9 mouse cellular contexts compared by ENCODE assay signal in the genomic region with DNA sequence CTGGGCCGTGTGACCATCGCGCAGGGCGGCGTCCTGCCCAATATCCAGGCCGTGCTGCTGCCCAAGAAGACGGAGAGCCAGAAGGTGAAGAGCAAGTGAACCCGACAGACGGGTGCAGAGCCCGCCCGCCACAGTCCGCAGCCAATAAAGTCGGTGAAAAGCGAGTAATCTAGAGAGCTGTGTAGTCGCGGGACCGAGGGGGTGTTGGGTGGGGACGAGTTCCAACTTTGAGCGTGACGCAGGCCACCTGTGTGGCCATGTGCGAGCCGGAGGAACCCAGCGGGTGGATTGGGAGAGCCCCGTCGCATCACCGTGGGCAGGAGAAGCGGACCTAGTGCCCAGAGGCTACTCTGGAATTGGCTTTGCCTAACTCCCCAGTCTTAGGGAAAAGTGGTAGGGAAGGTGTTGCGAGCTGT. TPM values are rescaled to one million over a fixed set of nuclear protein-coding genes. Genes with fewer than 3 reads are reported as not detected.
DNase-seq lines count a peak whose midpoint lies in the region; ATAC-seq lines count a peak whose summit lies in the region.
"Had no signal": no experiment of that assay in that cellular context is flagged by ENCODE, and none has a peak within 500 bp of the region (broad histone marks: within the 10 kb centered on the region; RNA-seq: fewer than 3 reads in every experiment).

No protein-coding gene starts in this region.

- under 1% methylated on average over 28 of the region's 28 CpGs for WGBS in heart, embryonic 13.5 days

- DNase-seq in adrenal gland, adult 18-20 months (ENCODE audit: low spot score in 2 of 2), result peak; percentile 35 to 50
- no peak for DNase-seq in adrenal gland, postnatal 4 days (ENCODE audit: low spot score in 2 of 2)
- peak; percentile 62 for DNase-seq in CD4-positive helper T cell, adult 2 months (ENCODE audit: low read depth, low spot score)
- DNase-seq in layer of hippocampus, postnatal 25 days (ENCODE audit: extremely low spot score in 1 of 2, low spot score in 1 of 2), result peak; percentile 24 to 32
- DNase-seq in spleen, postnatal 14 days (ENCODE audit: low spot score in 2 of 2), result peak; percentile 26 to 43

- peak overlapping the region; percentile 56 for H3K27ac ChIP-seq in heart, embryonic 13.5 days (replicated peaks)

- peak overlapping the region; percentile 86 for H3K9ac ChIP-seq in heart, embryonic 13.5 days

- no peaks in the 10 kb centered on the region for H3K27me3 ChIP-seq in heart, embryonic 13.5 days (replicated peaks)
- no peaks in the 10 kb centered on the region for H3K27me3 ChIP-seq in megakaryocyte, embryonic 14.5 days (replicated peaks)

- peaks cover 33% of the 10 kb centered on the region for H3K4me1 ChIP-seq in heart, embryonic 13.5 days
- H3K4me1 ChIP-seq in megakaryocyte, embryonic 14.5 days, result peaks cover 64% of the 10 kb centered on the region

- 0 out of 2 replicates have a peak, but pooled peaks have one; percentile 4 for ATAC-seq in common myeloid progenitor, adult 5-6 weeks (replicated peaks; ENCODE audit: low read depth, poor library complexity, severe bottlenecking)
- peak; percentile 2; the same call in 1 of the 2 replicates for ATAC-seq in heart, embryonic 13.5 days (ENCODE audit: extremely low read depth, insufficient number of reproducible peaks, low FRiP score, low TSS enrichment)

- H3K4me3 ChIP-seq in heart, embryonic 13.5 days, result peak overlapping the region; percentile 79
- H3K4me3 ChIP-seq in megakaryocyte, embryonic 14.5 days (replicated peaks), result peak overlapping the region; percentile 94

- peak overlapping the region; percentile 99 for H3K4me2 ChIP-seq in heart, embryonic 13.5 days

- no peaks in the 10 kb centered on the region for H3K9me3 ChIP-seq in heart, embryonic 13.5 days
- no peaks in the 10 kb centered on the region for H3K9me3 ChIP-seq in megakaryocyte, embryonic 14.5 days

- H3K36me3 ChIP-seq in heart, embryonic 13.5 days, result peaks cover 21% of the 10 kb centered on the region
- H3K36me3 ChIP-seq in megakaryocyte, embryonic 14.5 days (replicated peaks; ENCODE audit: low read length), result peaks cover 41% of the 10 kb centered on the region

RNA-seq across cellular contexts. Expression of gene H2afj, which starts 0.6 kb away (rescaled TPM):
- 100 to 1,000 TPM; 104 to 207 TPM for total RNA-seq in adrenal gland, adult 18-20 months (2021)
- 10 to 100 TPM; 91.9 to 95.8 TPM for total RNA-seq in adrenal gland, postnatal 4 days (2021)
- total RNA-seq in common myeloid progenitor, adult 5-6 weeks (2017), result 36.6 and 48.8 TPM in 2 replicates
- polyA plus RNA-seq in heart, embryonic 13.5 days (2015; fragmentation: Nextera tagmentation; extraction: Ambion mirVana), result 75.2 and 81.2 TPM in 2 replicates
- total RNA-seq in layer of hippocampus, postnatal 25 days (2021), result 10 to 100 TPM; 80.0 to 81.9 TPM
- 439 and 1,079 TPM in 2 replicates for polyA plus RNA-seq in megakaryocyte, embryonic 14.5 days (2012; ENCODE audit: insufficient read depth, low replicate concordance)

RNA-seq across cellular contexts. Expression of gene Hist4h4, which starts 4.4 kb away (rescaled TPM):
- total RNA-seq in adrenal gland, adult 18-20 months (2021), result 1 to 10 TPM; 8.6 to 8.9 TPM
- total RNA-seq in adrenal gland, postnatal 4 days (2021), result 10 to 100 TPM; 48.0 to 48.6 TPM
- 32.2 and 34.4 TPM in 2 replicates for total RNA-seq in common myeloid progenitor, adult 5-6 weeks (2017)
- 0.11 and 0.34 TPM in 2 replicates for polyA plus RNA-seq in heart, embryonic 13.5 days (2015; fragmentation: Nextera tagmentation; extraction: Ambion mirVana)
- total RNA-seq in layer of hippocampus, postnatal 25 days (2021), result 10 to 100 TPM; 11.6 to 12.4 TPM
- 3.5 and 6.7 TPM in 2 replicates for polyA plus RNA-seq in megakaryocyte, embryonic 14.5 days (2012; ENCODE audit: insufficient read depth, low replicate concordance)

RNA-seq across cellular contexts. Expression of gene BC049715, which starts 18.8 kb away (rescaled TPM):
- total RNA-seq in adrenal gland, adult 18-20 months (2021), result 1 to 10 TPM in 1 of 2 experiments, under 1 TPM in 1; 0.45 to 1.0 TPM
- 1 to 10 TPM in 1 of 2 experiments, under 1 TPM in 1; 0.85 to 1.2 TPM for total RNA-seq in adrenal gland, postnatal 4 days (2021)
- total RNA-seq in common myeloid progenitor, adult 5-6 weeks (2017), result 1.5 and 3.2 TPM in 2 replicates
- 1.2 and 1.9 TPM in 2 replicates for polyA plus RNA-seq in heart, embryonic 13.5 days (2015; fragmentation: Nextera tagmentation; extraction: Ambion mirVana)
- 1 to 10 TPM; 2.0 to 3.0 TPM for total RNA-seq in layer of hippocampus, postnatal 25 days (2021)
- polyA plus RNA-seq in megakaryocyte, embryonic 14.5 days (2012; ENCODE audit: insufficient read depth, low replicate concordance), result 1.5 and 5.6 TPM in 2 replicates

RNA-seq across cellular contexts. Expression of gene Wbp11, which starts 19.4 kb away (rescaled TPM):
- total RNA-seq in adrenal gland, adult 18-20 months (2021), result 10 to 100 TPM; 72.0 to 77.7 TPM
- 100 to 1,000 TPM; 110 to 116 TPM for total RNA-seq in adrenal gland, postnatal 4 days (2021)
- 54.6 and 101 TPM in 2 replicates for total RNA-seq in common myeloid progenitor, adult 5-6 weeks (2017)
- polyA plus RNA-seq in heart, embryonic 13.5 days (2015; fragmentation: Nextera tagmentation; extraction: Ambion mirVana), result 70.6 and 71.1 TPM in 2 replicates
- total RNA-seq in layer of hippocampus, postnatal 25 days (2021), result 100 to 1,000 TPM; 138 to 141 TPM
- 145 and 321 TPM in 2 replicates for polyA plus RNA-seq in megakaryocyte, embryonic 14.5 days (2012; ENCODE audit: insufficient read depth, low replicate concordance)

RNA-seq across cellular contexts. Expression of gene Smco3, which starts 26.6 kb away (rescaled TPM):
- total RNA-seq in adrenal gland, adult 18-20 months (2021), result under 1 TPM; 0.23 to 0.32 TPM
- 1 to 10 TPM; 1.1 to 1.3 TPM for total RNA-seq in adrenal gland, postnatal 4 days (2021)
- 0.82 TPM in 1 of 2 replicates, not detected in the other for total RNA-seq in common myeloid progenitor, adult 5-6 weeks (2017)
- 0.20 TPM in 1 of 2 replicates, not detected in the other for polyA plus RNA-seq in heart, embryonic 13.5 days (2015; fragmentation: Nextera tagmentation; extraction: Ambion mirVana)
- 10 to 100 TPM in 1 of 2 experiments, 1 to 10 TPM in 1; 5.2 to 10.5 TPM for total RNA-seq in layer of hippocampus, postnatal 25 days (2021)
- not detected in 2 replicates for polyA plus RNA-seq in megakaryocyte, embryonic 14.5 days (2012; ENCODE audit: insufficient read depth, low replicate concordance)
- total RNA-seq: hematopoietic stem cell, adult 5-6 weeks had no signal

Comparison
In these comparisons a context has a peak if more than half of its experiments do, and no peak if none do; other contexts are left out.
1. DNase-seq: peak in adrenal gland, adult 18-20 months (2 of 2), CD4-positive helper T cell, adult 2 months (single experiment), layer of hippocampus, postnatal 25 days (2 of 2) and spleen, postnatal 14 days (2 of 2); none in adrenal gland, postnatal 4 days (0 of 2).